Mouse (Mus musculus): Measurements from ENCODE around the gene Rfpl4.

DNA sequence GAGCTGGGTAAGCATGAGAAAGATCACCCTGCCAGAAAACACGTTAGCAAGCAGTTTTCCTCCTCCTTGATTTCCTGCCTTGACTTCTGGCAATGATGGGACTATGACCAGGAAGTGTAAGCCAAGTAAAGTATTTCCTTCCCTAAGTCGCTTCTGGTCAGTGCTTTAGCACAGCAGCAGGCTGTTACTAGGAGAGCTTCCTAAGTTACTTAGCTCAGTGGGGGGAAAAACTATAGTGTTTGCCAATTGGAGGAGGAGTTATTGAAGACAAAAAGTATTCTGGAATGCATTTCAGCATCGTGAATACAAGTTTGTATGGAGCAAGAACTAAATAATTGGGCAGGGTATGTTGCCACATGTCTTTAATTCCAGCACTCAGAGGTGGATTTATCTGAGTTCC, 4.0 kb downstream of the Rfpl4 start:
- no peak for TF ChIP-seq CTCF (IDR thresholded peaks at IDR 0.05; ENCODE audit: low read depth)
- no peak for TF ChIP-seq EP300 (IDR thresholded peaks at IDR 0.05; ENCODE audit: low read depth)

All from heart, postnatal 0 days (tissue).